Mouse (Mus musculus): ENCODE data around the gene Htra3. TPM values are rescaled to one million over a fixed set of nuclear protein-coding genes. Genes with fewer than 3 reads are reported as not detected.

Htra3 gene
- total RNA-seq, 2 experiments from 2014 or later = 14.9 to 17.1 TPM

DNA sequence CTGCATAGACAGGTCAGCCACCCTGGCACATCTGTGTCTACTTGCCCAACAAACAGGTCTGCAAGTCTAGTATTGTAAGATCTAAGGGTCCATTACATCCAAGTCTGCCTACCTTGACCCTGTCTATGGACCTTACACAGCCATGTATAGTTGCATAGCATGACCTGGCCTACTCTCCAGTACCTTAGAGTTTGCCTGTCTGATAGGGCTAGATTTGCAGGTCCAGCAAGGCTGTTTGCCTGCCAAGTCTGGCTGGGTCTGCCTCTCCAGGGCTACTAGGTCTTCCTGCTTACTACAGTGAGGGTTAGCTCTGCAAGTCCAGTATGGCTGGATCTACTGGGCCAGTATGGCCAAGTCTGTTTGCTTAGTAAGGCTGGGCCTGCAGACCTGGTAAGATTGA lies 55.8 kb downstream of the Htra3 start:
- intact Hi-C loops (cut with DNase I) = no loop called here
- DNase-seq = no peak

DNA sequence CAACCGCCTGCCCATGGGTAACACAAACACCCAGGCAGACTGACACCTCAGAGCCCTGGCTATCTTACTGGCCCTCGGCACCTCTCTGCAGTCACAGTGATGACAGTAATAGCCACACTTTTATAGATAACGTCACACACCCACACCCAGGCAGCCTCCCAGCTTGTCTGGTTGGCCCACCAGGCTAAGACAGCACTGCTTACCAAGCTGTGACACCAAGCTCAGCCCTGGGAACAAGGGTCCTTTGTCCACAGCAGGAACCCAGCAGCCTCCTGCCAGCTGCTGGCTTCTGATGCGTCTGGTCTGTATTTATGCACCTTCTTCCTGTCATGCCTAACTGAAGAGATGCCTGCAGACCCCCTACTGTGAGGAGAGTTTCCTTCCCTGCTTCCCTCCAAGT lies 58.5 kb downstream of the Htra3 start:
- intact Hi-C loops (cut with DNase I) = no loop called here
- no peak for DNase-seq

DNA sequence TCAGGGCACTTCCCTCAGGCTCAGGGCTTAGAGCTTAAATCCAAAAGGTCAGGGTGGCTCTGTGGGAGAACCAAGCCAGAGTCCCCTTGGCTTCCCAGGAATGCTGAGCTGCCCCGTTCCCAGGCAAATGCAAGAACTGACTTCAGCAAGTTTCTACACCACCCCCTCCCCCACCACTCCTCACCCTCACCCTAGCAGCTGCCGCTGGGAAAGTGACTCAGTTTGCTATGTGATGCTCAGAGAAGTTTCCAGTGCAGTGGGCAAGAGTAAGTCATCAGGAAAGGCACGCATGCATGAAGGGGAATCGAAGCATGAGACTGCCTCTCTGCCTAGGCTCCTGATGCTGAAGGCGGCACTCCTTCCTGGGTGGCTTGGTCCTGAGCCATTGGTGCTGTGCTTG lies 62.6 kb downstream of the Htra3 start:
- no peak for DNase-seq
- intact Hi-C loops (cut with DNase I) = no loop called here

DNA sequence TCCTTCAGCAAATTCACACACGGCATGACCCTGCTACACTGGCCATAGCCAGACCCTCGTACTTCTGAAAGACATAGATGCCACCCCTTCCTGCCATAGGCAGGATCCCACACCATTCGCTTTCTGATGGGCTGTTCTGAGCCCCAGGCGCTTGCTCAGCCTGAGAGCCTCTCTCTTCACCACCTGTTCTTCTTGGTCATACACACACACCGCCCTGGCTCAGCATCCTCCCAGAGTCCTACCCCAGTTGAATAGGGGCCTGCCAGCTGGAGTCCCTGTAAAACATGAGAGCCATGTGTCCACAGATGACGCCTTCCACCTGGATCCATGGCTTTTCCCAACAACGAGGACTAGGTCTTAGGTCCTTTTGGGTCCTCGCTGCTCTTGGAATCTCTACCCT lies 66.9 kb downstream of the Htra3 start:
- intact Hi-C loops (cut with DNase I) = no loop called here
- no peak for DNase-seq

DNA sequence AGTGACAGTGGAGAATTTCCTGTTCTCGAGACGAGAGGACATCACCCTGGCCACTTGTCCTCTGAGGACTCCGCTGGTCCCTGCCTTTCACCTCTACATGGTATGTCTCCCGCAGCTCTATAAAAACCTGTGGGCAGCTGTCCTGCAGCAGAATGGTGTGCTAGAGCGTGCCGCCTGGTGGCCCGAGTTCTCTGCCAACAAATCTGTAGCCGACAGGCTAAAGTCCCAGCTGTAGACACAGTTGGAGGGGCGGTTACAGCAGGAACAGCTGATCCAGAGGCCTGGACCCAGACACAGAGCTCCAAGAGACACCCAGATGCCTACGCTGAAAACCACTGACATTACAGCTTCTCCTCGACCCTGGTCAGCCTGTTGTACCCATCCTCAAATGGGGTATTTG lies 67.7 kb downstream of the Htra3 start:
- DNase-seq = peak; percentile 75

DNA sequence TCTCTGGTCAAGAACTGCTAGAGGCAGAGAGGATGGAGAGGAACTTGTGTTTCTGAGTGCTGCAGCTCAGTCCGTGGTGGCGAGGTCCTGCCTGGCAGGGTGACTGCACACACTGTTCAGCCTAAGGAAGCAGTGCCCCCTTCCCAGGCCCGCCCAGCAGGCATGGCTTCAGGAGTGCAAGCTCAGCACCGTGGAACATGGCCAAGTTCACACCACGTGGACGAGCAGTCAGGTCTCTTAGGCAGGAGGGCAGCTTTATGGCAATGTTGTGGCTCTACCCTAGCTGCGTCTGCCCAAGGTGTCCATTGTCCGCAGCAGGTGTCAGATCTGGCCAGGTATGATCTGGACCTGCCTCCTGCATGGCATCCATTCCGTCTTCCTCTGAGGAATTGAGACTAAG lies 68.4 kb downstream of the Htra3 start:
- peak; percentile 36 for DNase-seq
- intact Hi-C loops (cut with DNase I) = no loop called here

More for the DNA sequence above, 67.7 kb downstream of the Htra3 start:
- intact Hi-C loops (cut with DNase I) = no loop called here

DNA sequence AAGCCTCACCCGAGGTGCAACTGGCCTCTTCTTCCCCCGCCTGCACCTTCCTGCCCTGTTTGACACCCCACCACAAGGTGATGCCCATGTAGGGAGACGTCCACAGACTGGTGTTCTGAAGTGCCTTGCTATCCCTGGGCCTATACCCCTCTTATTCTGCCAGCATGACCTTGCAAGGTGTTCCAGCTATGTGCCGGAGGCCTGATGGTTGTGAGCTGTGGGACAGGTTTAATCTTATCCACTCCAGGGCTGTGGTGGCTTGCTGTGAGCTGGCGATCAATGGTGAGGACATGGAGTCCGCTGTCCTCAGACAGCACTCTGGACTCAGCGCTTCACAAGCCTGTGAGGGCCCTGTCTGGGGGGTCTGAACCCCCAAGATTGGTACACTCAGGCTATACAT lies 69.2 kb downstream of the Htra3 start:
- intact Hi-C loops (cut with DNase I) = no loop called here
- DNase-seq = no peak

DNA sequence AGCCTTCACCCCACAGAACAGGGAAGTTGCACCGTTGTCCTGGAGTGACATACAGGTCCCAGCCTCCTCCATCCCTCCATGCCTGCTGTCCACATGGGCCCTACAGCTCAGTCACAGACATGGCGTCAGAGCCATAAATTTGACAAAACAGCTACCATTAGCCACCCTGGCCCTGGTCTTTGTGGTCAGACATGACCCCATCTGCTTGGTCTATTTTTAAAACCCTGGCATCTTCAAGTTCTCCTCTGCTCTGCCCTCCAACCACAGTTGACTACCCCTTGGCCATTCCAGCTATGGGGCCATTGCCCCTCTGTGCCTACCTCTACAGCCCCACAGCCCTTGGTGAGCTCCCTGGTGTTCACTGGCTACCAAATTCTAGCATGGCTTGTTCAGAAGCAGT lies 69.6 kb downstream of the Htra3 start:
- intact Hi-C loops (cut with DNase I) = no loop called here
- no peak for DNase-seq

DNA sequence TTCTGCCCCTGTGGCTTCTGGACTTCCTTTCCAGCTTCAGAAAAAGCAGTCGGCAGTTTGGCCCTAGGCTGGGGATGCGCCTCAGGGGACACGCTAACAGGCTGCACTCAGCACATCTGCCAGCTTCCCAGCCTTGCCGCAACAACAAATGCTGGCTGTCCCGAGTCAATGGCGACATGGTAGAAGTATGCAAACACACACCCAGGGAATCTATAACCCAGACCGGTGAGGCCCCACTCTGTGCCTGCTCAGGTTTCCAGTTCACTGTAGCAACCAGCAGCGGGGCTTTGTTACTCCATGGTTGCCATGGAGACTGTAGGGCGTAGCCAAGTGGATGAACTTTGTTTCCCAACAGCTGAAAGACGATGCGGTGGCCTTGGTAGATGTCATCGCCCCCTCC lies 70.2 kb downstream of the Htra3 start:
- intact Hi-C loops (cut with DNase I) = no loop called here
- DNase-seq = peak; percentile 42

DNA sequence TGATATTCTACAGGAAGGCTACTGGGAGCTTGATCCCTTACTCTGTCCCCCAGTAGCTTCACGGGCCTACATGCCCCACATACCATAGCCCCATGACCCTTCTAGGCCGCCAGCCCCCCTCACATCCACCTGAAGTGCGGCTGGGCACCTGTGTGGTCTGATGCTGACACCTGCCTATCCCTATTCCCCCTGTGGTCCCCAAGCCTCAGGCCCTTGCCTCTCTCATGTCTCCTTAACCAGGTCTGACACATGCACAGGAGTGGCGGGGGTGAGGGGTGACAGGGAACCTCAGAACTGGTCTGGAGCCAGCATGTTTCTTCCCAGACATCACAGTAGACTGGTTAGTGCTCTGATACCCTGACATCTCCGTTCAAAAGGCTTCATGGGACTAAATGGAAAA lies 71.0 kb downstream of the Htra3 start:
- DNase-seq = no peak
- intact Hi-C loops (cut with DNase I) = no loop called here

DNA sequence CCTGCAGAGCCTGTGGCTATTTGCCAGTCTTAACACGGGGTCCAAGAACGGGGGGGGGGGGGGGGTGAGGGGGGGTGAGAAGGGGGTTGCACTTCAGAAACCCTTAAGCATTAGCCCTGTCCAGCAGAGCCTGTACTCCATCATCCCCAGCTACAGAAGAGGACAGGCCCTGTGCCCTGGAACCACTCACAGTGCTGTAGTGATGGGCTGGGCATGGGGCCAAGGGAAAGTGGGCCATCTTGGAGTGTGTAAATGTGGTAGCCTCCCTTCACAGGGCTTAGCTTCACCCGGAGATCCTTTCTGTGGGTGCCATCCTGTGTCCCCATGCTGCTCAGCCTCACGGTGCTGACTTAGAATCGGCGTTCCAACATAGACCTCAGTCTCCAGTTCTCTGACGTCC lies 71.8 kb downstream of the Htra3 start:
- intact Hi-C loops (cut with DNase I) = no loop called here
- DNase-seq = peak; percentile 48

DNA sequence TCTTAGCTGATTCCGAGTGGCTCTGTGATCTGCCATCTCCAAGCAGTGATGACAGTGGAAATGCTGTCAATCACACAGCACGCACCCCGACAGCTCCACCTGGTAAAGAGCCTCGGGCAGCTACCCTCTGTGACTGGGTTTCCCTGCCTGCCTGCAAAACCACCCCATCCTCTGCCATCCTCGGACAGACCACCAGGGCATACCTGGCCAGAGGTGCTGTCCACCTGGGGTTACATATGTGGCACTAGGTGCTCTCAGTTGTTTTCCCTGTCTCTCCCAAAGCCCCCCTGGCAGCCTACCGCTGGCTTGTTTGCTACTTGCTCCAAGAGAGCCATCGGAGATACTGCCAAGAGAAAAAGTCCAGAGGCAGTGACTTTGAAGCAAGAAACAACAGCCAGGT lies 72.8 kb downstream of the Htra3 start:
- intact Hi-C loops (cut with DNase I) = no loop called here
- DNase-seq = no peak

DNA sequence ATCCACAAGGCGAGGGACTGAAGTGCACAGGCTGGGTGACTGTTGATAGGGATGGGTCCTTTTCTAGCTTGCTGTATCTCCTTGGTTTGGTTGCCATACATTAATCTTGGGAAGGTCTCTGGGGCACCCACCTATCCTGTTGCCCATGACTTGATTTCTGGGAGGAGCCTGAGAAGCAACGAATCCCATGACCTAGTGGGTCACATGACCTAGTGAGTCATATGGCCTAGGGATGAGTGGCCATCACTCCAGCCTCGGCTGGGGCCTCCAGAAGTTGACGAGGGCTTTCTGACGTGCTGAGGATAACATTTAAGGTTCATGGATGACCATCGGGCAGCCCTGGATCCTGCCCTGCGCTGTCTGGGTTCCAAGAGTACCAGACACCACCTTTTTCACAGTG lies 74.2 kb downstream of the Htra3 start:
- no peak for DNase-seq
- intact Hi-C loops (cut with DNase I) = no loop called here

Other genes with a start within 250 kb of the Htra3 start
- 1 to 10 TPM; 1.9 to 3.3 TPM for gene Cpz, start 154.1 kb downstream of the Htra3 start, total RNA-seq (2021)
- gene Trmt44, start 104.7 kb downstream of the Htra3 start, total RNA-seq (2021) = 10 to 100 TPM; 10.9 to 11.9 TPM
- gene Acox3, start 96.7 kb downstream of the Htra3 start, total RNA-seq (2021) = 10 to 100 TPM; 24.2 to 26.1 TPM
- gene Sh3tc1, start 60.2 kb upstream of the Htra3 start, total RNA-seq (2021) = 1 to 10 TPM; 2.2 to 2.3 TPM
- gene Ablim2, start 78.1 kb upstream of the Htra3 start, total RNA-seq (2021) = 10 to 100 TPM; 48.5 to 53.3 TPM
- 100 to 1,000 TPM; 221 to 230 TPM for gene Afap1, start 213.5 kb upstream of the Htra3 start, total RNA-seq (2021)

Measured in left cerebral cortex, postnatal 4 days (tissue).